Mouse (Mus musculus) heart, postnatal 0 days (tissue): ENCODE results near the gene Sco2. TPM values are rescaled to one million over a fixed set of nuclear protein-coding genes. Genes with fewer than 3 reads are reported as not detected.

Experiments
- ATAC-seq: fragments of 200-750 bp; cut with Nextera tagmentation; 2 replicates; pipeline ENCODE4 v1.8.0; 2017; ENCODE audit warnings: low read depth, moderate number of reproducible peaks, moderate library complexity; ENCODE audit not compliant: insufficient read depth
- DNase-seq: peaks from one replicate; pipeline ENCODE4 v3.0.0-alpha.2; 2016; ENCODE audit warnings: low spot score
- H3K27ac ChIP-seq: fragments of 300-500 bp; sonication (generic); 2 replicates; pipeline ENCODE4 v1.5.1; 2014; ENCODE audit warnings: low read depth, mild to moderate bottlenecking
- H3K27me3 ChIP-seq: fragments of 300-500 bp; sonication (generic); 2 replicates; pipeline ENCODE4 v1.6.1; 2014; ENCODE audit warnings: low read length, mixed read lengths; ENCODE audit not compliant: control insufficient read depth, insufficient read depth
- H3K36me3 ChIP-seq: fragments of 300-500 bp; sonication (generic); replicated peaks from 2 replicates; pipeline ENCODE4 v1.6.1; 2014; ENCODE audit warnings: low read length, mixed read lengths; ENCODE audit not compliant: control insufficient read depth, insufficient read depth
- H3K4me1 ChIP-seq: fragments of 300-500 bp; sonication (generic); 2 replicates; pipeline ENCODE4 v1.6.1; 2014; ENCODE audit warnings: antibody characterized with exemption; ENCODE audit not compliant: control insufficient read depth, insufficient read depth
- H3K4me2 ChIP-seq: fragments of 300-500 bp; sonication (generic); 2 replicates; pipeline ENCODE4 v1.6.1; 2014; ENCODE audit warnings: low read depth, mild to moderate bottlenecking, low read length, moderate library complexity
- H3K4me3 ChIP-seq: fragments of 300-500 bp; sonication (generic); 2 replicates; pipeline ENCODE4 v1.5.1; 2014; ENCODE audit warnings: low read depth, low read length
- H3K9ac ChIP-seq: fragments of 300-500 bp; sonication (generic); replicated peaks from 2 replicates; pipeline ENCODE4 v1.6.1; 2014; ENCODE audit warnings: low read depth, low read length, mixed read lengths
- H3K9me3 ChIP-seq: fragments of 300-500 bp; sonication (generic); replicated peaks from 2 replicates; pipeline ENCODE4 v1.6.1; 2016; ENCODE audit warnings: low read length; ENCODE audit not compliant: control insufficient read depth
- CTCF ChIP-seq: IDR thresholded peaks from 2 replicates; pipeline ENCODE4 v1.5.1; 2016; ENCODE audit warnings: antibody characterized with exemption, control low read depth, low read depth
- EP300 ChIP-seq: IDR thresholded peaks from 2 replicates; pipeline ENCODE4 v1.6.1; 2016; ENCODE audit warnings: antibody characterized with exemption, low read depth
- WGBS: fragments of 180-500 bp; shearing (Covaris S2); extraction: QIAGEN DNeasy Blood & Tissue Kit; methylation state at CpG from one replicate; pipeline ENCODE4 v1.1.7; 2014; 5-methylcytosine and 5-hydroxymethylcytosine counted together
- polyA plus RNA-seq: library from polyadenylated mRNA; unstranded; fragments of >200 nt; fragmentation: Nextera tagmentation; extraction: Ambion mirVana; gene quantifications from 2 replicates; pipeline ENCODE4 v1.2.1, GENCODE M21; 2015
- total RNA-seq: library from RNA; depleted of rRNA; stranded (reverse); fragments of >200 nt; gene quantifications from 2 replicates; pipeline ENCODE4 v1.2.3, GENCODE M21; 2014; ENCODE audit warnings: low replicate concordance; rRNA removed

Gene Sco2
- total RNA-seq (29.0 and 30.6 TPM in 2 replicates), polyA plus RNA-seq (8.1 and 9.4 TPM in 2 replicates)

DNA sequence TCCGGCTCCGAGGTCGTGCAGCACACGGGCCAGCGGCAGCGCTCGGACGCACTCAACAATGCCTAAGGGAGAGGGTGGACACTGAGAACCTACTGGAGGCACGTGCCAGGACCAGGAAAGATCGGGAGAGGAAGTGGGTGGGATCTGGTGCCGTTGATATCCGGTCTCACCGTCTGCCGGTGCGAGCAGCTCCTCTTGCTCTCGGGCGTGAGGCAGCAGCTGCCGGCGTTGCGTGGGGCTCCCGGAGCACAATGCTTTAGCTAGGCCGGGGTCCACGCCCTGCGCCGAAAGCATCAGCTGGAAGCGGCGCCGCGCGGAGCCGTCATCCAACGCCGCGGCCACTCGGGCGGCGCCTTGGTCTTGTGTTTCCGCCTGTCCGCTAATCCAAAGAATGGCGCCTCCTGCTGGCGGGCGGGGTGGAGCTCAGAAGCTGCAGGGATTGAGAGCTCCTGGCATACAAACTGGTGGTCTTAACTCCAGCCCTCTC lies at the start of gene Sco2:
Gene Sco2 (minus strand): TSS at position 85 of the 487 bp plus-strand sequence.
- H3K27ac ChIP-seq: peak within 1 kb of the TSS; percentile 87
- H3K4me2 ChIP-seq: peak within 1 kb of the TSS; percentile 79
- DNase-seq (peak; percentile 81), ATAC-seq (peak; percentile 81)
- 0% methylated on average over 42 of the region's 42 CpGs for WGBS
- H3K4me1 ChIP-seq: peaks cover 8% of the 10 kb centered on the region; the same call in 1 of the 2 replicates
- no peaks in the 10 kb centered on the region for H3K9me3 ChIP-seq
- TF ChIP-seq CTCF (peak; percentile 75), EP300 (peak; percentile 80; the same call in 1 of the 2 replicates)
- H3K27me3 ChIP-seq: peaks cover 26% of the 10 kb centered on the region
- H3K4me3 ChIP-seq: peak within 1 kb of the TSS; percentile 60
- H3K36me3 ChIP-seq: peaks cover 34% of the 10 kb centered on the region
- peak within 1 kb of the TSS; percentile 57 for H3K9ac ChIP-seq

DNA sequence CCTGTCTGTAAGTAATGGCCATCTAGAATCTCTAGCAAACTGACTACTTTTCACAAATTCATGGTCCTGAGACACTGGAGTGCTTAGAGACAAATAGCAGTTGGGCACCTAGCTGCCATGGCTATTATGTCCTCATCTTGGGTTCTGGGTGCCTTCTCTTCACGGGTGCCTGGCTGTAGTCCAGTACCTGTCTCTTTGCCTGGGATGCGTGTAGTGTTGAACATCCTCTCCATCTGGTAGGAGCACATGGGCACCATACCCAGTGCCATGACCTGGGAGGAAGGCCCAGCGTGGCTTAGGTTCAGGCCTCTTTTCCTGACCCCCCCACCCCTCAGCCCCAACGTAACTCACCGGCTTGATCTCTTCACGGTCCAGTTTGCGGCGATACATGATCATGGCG lies 48.3 kb upstream of the Sco2 start:
- Histone ChIP-seq H3K4me3 (no peak overlapping the region), H3K27ac (no peak overlapping the region), H3K9me3 (no peaks in the 10 kb centered on the region), H3K36me3 (peaks cover 53% of the 10 kb centered on the region), H3K4me1 (peaks cover 20% of the 10 kb centered on the region), H3K27me3 (no peaks in the 10 kb centered on the region), H3K9ac (no peak overlapping the region), H3K4me2 (no peak overlapping the region)
- 91% methylated on average over 9 of the region's 9 CpGs for WGBS
- ATAC-seq (no peak), DNase-seq (no peak)
- TF ChIP-seq CTCF (no peak), EP300 (no peak)

DNA sequence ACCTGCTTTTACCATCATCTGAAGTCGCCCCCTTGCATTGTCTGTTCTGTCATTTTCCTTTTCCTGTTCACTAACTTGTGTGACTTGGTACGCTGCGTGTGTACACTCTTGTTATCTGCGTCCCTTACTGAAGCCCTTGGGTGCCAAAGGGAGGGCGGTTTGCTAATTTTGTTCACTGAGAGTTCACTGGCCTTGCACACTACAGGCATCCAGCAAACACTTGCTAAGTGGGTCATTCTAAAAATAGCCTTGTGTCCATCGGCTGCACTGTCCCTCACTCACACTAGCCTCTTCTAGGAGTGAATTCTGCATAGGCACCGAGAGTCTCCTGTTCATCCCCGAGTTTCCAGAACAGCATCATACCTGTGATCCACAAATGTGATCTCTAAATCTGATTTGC lies 41.6 kb upstream of the Sco2 start:
- 38% methylated on average over 8 of the region's 8 CpGs for WGBS
- Histone ChIP-seq H3K9ac (no peak overlapping the region), H3K4me2 (peak overlapping the region; percentile 22), H3K27me3 (no peaks in the 10 kb centered on the region), H3K36me3 (peaks cover 41% of the 10 kb centered on the region), H3K4me3 (no peak overlapping the region), H3K9me3 (no peaks in the 10 kb centered on the region), H3K4me1 (no peaks in the 10 kb centered on the region), H3K27ac (peak overlapping the region; percentile 79)
- TF ChIP-seq CTCF: no peak
- peak; percentile 78; the same call in 1 of the 2 replicates for TF ChIP-seq EP300
- ATAC-seq (peak; percentile 91), DNase-seq (peak; percentile 89)

DNA sequence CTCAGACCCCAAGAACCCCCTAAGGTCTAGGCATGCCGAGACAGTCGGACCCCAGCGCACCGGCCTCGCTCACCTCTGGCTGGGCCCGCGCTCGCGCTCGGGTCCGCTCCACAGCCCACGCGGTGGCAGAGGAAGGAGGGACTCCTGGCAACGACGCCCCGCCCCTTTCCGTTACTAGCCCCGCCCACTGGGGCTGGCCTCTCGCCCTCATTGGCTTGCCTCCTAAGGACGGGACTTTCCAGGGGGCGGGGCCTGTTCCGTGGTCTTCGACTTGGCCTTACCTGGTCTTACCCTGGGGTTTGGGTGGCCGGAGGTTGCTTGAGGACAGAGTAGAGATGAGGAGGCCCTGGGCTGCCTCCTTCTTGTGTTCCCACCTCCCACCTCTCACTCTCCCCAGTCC lies 36.5 kb upstream of the Sco2 start, which contains the start of gene Syce3:
Gene Syce3 (minus strand): TSS at position 386 of the 400 bp plus-strand sequence.
- no peak within 1 kb of the TSS for H3K4me2 ChIP-seq
- WGBS: 85% methylated on average over 24 of the region's 24 CpGs

DNA sequence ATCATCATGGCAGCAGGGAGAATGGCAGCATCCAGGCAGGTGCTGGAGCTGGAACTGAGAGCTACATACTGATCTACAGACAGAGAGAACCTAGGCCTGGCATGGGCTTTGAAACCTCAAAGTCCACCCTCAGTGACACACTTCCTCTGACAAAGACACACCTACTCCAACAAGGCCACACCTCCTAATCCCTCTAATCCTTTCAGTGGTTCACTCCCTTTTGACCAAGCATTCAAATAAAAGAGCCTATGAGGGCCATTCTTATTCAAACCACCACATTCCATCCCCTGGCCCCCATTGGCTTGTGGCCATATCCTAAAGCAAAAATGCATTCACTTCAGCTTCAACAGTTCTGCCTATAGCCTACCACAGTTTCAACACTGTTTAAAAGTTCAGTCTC lies 33.0 kb upstream of the Sco2 start:
- ATAC-seq: no peak
- Histone ChIP-seq H3K36me3 (no peaks in the 10 kb centered on the region), H3K27ac (no peak overlapping the region), H3K4me2 (no peak overlapping the region), H3K4me1 (no peaks in the 10 kb centered on the region), H3K9ac (no peak overlapping the region), H3K27me3 (no peaks in the 10 kb centered on the region), H3K4me3 (no peak overlapping the region), H3K9me3 (peaks cover 23% of the 10 kb centered on the region)
- no peak for TF ChIP-seq CTCF
- TF ChIP-seq EP300: no peak
- DNase-seq: no peak

More for the DNA sequence above, 36.5 kb upstream of the Sco2 start, which contains the start of gene Syce3:
- Histone ChIP-seq H3K27me3 (no peaks in the 10 kb centered on the region), H3K9me3 (peaks cover 20% of the 10 kb centered on the region), H3K27ac (no peak within 1 kb of the TSS), H3K4me1 (no peaks in the 10 kb centered on the region), H3K36me3 (no peaks in the 10 kb centered on the region), H3K4me3 (no peak within 1 kb of the TSS), H3K9ac (no peak within 1 kb of the TSS)
- DNase-seq: no peak
- ATAC-seq: no peak
- TF ChIP-seq EP300 (no peak), CTCF (no peak)
